Mouse (Mus musculus): Measurements from ENCODE around the gene Lyl1.

GRCm38 (mm10) chr8:84724683-84725082 lies 23.4 kb downstream of the Lyl1 start:
- no peak for TF ChIP-seq CTCF (IDR thresholded peaks at IDR 0.05; ENCODE audit: borderline replicate concordance, insufficient read depth, low read length)
- TF ChIP-seq POLR2A (IDR thresholded peaks at IDR 0.05; ENCODE audit: low read depth, low read length) = no peak

Measured in embryonic fibroblast, embryonic 13.5 days (primary cell).